Mouse (Mus musculus) monocyte, adult 5-6 weeks (primary cell): ENCODE data around the gene Tmem169. TPM values are rescaled to one million over a fixed set of nuclear protein-coding genes. Genes with fewer than 3 reads are reported as not detected.

Experiments
- ATAC-seq: fragments of 153-309, 156-312 bp; replicated peaks from 2 replicates; pipeline ENCODE4 v1.8.0; 2017; ENCODE audit warnings: mild to moderate bottlenecking; ENCODE audit not compliant: low TSS enrichment, insufficient number of reproducible peaks, severe bottlenecking, poor library complexity, low FRiP score
- total RNA-seq: library from RNA; stranded (forward); fragments of 200-1000, 200-491, 200-594 nt; gene quantifications from 3 replicates; pipeline ENCODE4 v1.2.3, GENCODE M21; 2017

Tmem169 gene
- total RNA-seq, 1 experiment from 2014 or later = not detected

DNA sequence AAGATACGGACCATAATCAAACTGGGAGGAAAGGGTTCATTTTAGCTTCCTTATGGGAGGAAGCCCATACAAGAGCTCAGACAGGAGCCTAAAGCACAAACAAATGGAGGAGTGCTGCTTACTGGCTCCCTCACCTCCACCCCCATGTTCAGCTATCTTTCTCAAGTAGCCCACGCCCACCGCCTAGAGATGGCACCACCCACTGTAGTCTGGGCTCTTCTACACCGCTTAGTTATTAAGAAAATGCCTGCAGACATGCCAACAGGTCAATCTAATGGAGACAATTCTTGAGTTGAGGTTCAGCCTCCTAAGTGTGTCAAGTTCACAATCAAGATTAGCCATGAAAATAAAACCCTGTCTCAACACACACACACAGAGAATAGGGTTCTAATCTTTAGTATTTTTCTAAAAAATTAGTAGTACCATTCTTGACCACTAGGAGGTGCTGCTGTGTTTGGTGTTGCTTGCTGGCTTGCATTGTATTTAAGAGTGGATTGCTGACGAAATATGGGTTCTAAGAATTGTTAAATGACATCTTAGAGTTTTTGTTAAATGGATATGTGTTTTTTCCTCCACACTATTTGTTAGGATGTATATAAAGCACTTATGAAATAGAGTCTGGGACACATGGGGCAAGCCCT lies 29.4 kb downstream of the Tmem169 start:
- no peak for ATAC-seq

DNA sequence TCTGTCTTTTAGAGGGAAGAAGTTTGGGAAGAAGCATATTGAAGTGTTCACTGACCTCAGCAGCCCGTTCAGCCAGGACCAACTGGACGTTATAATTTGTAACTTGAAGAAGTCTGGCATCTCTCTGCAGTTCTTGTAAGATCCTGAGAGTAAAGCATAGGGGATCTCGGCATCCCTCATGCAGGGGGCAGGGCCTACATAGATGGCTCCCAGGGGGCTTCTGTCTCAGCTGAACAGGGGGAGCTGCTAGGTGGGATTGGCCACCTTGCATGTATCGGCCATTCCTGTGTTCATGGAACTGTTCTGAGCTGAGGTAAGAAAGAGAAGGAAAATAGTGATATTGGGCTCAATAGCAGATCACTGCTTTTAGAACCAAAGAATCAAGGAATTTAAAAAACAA lies 31.3 kb downstream of the Tmem169 start:
- ATAC-seq = no peak

DNA sequence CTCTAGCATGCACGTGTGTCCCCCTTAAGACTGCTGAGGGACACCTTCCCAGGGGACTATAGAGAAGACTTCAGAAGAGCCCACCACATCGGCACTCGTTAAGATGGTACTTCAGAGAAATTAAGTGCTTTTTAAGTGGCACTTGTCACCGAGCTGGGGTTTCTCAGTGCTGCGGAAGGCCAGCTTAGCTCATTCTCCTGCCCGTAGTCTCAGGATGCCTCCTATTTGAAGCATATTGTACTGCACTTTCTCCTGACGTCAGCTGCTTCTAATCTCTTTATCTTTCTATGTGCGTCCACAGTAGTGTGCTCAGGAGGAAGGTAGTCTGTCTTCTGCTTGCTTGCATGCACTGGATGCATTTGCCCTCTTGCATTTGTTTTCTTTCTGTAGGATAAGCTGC lies 32.2 kb downstream of the Tmem169 start:
- ATAC-seq = no peak

DNA sequence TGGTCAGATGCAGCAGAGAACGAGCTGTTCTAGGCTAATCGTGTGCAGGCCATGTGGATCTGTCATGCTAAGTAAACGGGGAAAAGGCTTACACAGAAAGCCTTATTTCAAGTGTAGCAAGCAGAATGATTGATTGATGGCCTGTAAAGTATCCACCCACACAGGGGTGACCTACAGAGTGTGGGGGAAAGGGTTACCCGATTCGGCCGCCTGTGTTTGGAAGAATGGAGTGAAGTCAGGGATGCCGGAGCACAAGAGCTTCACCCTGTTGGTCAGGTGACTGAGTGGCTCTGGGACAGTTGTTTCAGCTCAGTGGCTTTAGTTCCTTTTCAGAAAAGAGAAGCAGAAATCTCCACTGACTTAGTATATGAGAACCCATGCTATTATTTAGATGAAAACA lies 32.7 kb downstream of the Tmem169 start:
- ATAC-seq = no peak

DNA sequence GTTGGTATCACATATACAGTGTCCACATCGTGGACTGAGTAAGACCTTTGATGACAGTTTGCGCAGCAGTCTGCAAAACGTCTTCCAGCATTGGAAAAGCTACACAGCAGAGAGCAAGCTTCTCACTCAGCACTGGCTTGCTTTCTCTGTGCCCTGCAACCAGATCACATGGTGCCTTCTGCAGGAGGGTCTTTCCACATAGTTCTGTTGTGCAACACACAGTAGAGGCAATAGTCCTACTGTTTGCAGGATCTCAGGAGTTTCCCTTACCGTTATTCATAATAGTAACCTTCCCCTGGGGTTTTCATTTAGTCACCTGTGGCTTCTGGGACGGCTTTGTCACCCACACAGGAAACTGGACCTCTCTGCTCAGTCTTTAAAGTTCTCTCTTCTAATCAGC lies 36.6 kb downstream of the Tmem169 start:
- ATAC-seq = no peak

DNA sequence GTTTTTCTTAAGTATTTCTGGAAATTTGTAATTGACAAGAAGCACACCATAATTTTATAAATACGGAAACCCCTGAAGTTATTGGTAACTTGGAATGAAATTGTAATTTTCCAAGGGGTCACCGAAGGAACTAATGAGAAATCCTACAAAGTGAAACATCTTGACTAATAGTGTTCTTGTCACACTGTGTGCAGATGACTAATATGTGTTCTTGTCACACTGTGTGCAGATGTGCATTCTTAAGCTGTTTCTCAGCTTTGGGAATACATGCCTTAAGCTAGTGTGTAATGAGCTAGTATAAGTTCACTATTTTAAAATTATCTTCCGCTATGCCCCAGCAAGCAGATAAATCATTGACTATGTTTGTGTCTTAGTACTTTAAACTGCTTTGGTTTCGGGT lies 39.1 kb downstream of the Tmem169 start:
- ATAC-seq = no peak

DNA sequence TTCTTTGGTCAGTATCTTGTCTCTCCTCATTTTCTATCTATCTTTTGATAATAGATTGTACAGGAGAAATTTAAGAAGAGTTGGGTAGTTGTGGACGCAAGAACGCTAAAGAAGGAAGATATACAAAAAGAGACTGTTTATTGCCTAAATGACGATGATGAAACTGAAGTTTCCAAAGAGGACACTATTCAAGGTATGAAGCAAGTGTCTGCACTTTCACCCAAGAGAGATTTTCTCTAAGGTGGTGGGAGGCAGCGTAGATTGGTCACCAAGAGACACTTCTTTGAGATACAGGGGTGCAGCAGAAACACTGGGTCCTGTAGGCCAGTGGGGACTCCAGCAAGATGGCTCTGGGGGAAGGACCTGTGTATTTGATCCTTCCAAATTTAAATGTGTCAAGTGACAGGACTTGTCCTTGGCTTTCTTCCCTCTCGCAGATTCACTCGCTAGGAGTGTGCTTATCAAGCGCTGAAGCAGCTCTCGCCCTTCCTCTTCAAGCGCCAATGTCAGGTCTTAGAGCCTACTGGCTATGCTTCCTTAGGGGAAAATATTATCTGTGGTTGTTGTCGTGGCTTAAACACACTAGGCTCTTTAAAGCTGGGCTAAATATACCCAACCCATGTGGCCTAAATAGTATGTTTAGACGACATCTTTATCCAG lies 42.1 kb downstream of the Tmem169 start:
- ATAC-seq = no peak

DNA sequence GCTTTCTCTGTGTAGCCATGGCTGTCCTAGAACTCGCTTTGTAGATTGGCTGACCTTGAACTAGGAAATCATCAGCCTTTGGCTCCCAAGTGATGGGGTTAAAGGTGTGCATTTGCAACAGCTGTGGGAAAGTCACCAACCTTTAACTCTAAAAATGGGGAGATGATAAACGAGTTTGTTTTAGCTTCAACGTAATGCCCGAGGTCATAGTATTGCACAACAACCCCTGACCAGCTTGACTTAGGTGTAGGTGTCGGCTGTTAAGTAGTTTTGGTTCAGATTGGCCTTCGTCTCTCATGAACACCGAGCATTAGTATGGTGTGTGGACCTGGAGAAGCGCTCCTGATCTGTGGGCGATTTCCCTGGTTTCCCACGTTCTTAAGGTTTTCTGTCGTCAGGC lies 50.6 kb downstream of the Tmem169 start:
- no peak for ATAC-seq

DNA sequence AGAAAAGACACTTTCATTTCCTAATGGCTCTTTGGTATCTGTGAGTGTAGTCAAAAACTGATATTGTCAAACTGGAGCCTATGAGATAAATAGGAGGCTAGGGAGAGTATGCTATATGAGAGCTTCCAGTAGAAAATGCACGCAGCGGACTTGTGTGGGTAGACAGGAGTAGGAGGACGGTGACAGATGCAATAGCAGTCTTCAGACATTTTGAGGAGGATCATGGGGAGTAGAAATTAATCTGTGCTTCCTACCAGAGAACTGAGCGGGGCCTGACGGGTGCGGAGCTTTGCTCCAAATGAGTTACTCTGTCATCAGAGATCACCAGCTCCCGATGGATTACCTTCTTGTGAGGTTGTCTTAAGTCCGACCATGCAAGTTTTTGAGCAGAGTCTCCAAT lies 52.6 kb downstream of the Tmem169 start:
- no peak for ATAC-seq

DNA sequence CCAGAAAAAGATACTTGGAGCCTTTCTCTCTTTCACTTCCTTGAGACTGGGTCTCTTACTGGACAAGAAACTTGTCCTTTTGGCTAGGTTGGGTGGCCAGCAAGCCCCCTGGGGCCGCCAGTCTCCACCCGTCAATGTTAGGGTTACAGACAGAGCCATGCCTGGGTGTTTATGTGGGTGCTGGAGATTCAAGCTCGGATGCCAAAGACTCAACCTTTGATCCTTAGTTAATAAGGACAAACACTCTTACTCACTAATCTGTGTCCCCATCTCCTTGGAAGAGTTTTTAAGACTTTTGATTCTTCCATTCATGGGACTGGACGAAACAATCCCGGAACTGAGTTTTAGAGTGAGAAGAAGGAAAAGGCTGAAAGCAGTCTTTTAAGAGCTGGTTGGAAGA lies 54.2 kb downstream of the Tmem169 start:
- no peak for ATAC-seq

DNA sequence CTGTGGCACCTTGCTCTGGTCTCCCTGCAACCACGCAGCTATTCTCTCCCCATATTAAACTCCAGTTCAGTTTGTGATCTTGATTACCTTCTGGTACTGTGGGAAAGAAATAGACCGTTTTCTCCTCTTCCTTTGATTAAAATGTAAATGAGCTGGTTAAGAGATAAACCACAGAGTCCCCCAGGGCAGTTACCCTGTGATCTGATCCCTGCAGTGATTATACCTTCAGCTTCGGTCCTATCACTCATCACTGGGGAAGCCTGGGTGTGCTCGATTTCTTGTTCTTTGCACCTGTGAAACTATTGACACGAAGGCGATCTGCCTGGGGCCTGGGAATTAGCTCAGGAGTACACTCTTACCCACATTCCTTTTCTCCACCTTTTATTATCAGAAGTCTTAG lies 63.7 kb downstream of the Tmem169 start:
- ATAC-seq = no peak

Other genes starting within 250 kb of the Tmem169 start
- 0.53 to 0.78 TPM (median 0.57 TPM) in 3 replicates for gene Mreg, start 72.1 kb upstream of the Tmem169 start, total RNA-seq
- 0.58 to 1.9 TPM in 2 of 3 replicates, not detected in the other for gene Pecr, start 55 bp upstream of the Tmem169 start, total RNA-seq
- gene Xrcc5, start 23.1 kb downstream of the Tmem169 start, total RNA-seq = 6.0 to 18.4 TPM (median 9.1 TPM) in 3 replicates